Mouse (Mus musculus) brain, embryonic 14.5 days (tissue): ENCODE results near the gene Zdhhc18.

Experiments
- CTCF ChIP-seq: fragments of 200-500 bp; IDR thresholded peaks from 2 replicates; pipeline ENCODE4 v1.5.1; 2012; ENCODE audit warnings: inconsistent platforms, mild to moderate bottlenecking, moderate library complexity, borderline replicate concordance; ENCODE audit not compliant: insufficient read depth, insufficient read length; ENCODE audit errors: extremely low read depth
- POLR2A ChIP-seq: fragments of 200-500 bp; IDR thresholded peaks from 2 replicates; pipeline ENCODE4 v1.6.1; 2012; ENCODE audit warnings: mild to moderate bottlenecking, inconsistent platforms, borderline replicate concordance; ENCODE audit not compliant: poor library complexity, insufficient read depth, insufficient read length, severe bottlenecking; ENCODE audit errors: extremely low read depth

DNA sequence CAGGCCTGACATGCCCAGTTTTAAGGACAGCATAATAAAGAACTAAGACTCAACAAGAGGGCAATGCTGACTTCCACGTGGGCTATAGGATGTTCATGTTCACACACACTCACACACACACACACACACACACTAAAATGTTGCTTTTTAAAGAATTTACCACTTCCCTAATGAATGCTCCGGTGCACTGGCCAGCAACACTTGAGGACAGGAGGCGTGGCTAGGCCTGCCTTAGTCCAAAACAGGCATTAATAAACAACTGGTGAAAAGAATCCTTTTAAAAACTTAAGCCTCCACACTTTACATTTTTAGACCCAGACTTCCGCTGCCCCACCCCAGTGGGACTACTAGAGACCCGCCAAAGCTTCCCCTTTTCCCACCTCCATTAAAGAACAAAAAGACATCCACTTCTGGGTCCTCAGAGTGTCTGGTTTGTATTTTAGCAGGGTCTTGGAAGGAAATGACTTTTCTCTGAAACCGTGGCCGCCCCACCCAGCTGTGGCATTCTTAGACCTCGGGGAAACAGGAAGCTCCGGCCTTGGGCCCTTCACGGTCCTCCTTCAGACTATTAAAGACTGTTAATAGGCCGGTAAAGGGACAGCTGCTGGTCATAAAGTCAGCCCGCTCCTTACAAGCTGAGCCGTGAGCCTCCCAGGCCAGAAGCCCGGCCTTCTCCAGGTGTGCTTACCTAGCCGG lies 9.7 kb upstream of the Zdhhc18 start:
- TF ChIP-seq CTCF (no peak), POLR2A (no peak)
